Mouse (Mus musculus): ENCODE measurements at regions not wholly inside any gene's neighbourhood (a gene's known extent, or its start where the extent isn't known, plus 50 kb on each side); places are given as distances from the start of the nearest gene placed in this dataset.

- peaks cover 11% of the 10 kb centered on the region; the same call in 1 of the 2 replicates for H3K4me1 ChIP-seq (ENCODE audit: control insufficient read depth, insufficient read depth, low read length)
- 22% methylated on average over 18 of the region's 18 CpGs for WGBS
- no peaks in the 10 kb centered on the region for H3K9me3 ChIP-seq (ENCODE audit: control insufficient read depth, low read depth, low read length)
- peak overlapping the region; percentile 57 for H3K4me2 ChIP-seq (replicated peaks; ENCODE audit: low read depth, low read length)
- peak; percentile 33; the same call in 1 of the 2 replicates for ATAC-seq (ENCODE audit: insufficient number of reproducible peaks, insufficient read depth, low FRiP score, low read depth)
- H3K9ac ChIP-seq (replicated peaks; ENCODE audit: low read depth, low read length) = 0 out of 2 replicates have a peak overlapping the region, but pooled peaks have one; percentile 10
- H3K4me3 ChIP-seq (ENCODE audit: low read depth, low read length) = peak overlapping the region; percentile 29
- no peaks in the 10 kb centered on the region for H3K27me3 ChIP-seq (ENCODE audit: control insufficient read depth, insufficient read depth, low read length)
- no peaks in the 10 kb centered on the region for H3K36me3 ChIP-seq (ENCODE audit: control insufficient read depth, insufficient read depth, low read length)
- H3K27ac ChIP-seq (ENCODE audit: low read length) = peak overlapping the region; percentile 52
These were observed 65.6 kb upstream of the Cep78 start for GRCm38 (mm10) chr19:16050220-16051055.

GRCm38 (mm10) chr19:16049646-16050045 lies 64.9 kb upstream of the Cep78 start:
- H3K9me3 ChIP-seq (ENCODE audit: control insufficient read depth, low read depth, low read length) = no peaks in the 10 kb centered on the region
- H3K27me3 ChIP-seq (ENCODE audit: control insufficient read depth, insufficient read depth, low read length) = no peaks in the 10 kb centered on the region
- H3K4me3 ChIP-seq (ENCODE audit: low read depth, low read length) = peak overlapping the region; percentile 29
- H3K4me2 ChIP-seq (replicated peaks; ENCODE audit: low read depth, low read length) = peak overlapping the region; percentile 57
- no peak overlapping the region for H3K9ac ChIP-seq (replicated peaks; ENCODE audit: low read depth, low read length)
- H3K36me3 ChIP-seq (ENCODE audit: control insufficient read depth, insufficient read depth, low read length) = no peaks in the 10 kb centered on the region
- peaks cover 11% of the 10 kb centered on the region; the same call in 1 of the 2 replicates for H3K4me1 ChIP-seq (ENCODE audit: control insufficient read depth, insufficient read depth, low read length)
- peak overlapping the region; percentile 52; the same call in 1 of the 2 replicates for H3K27ac ChIP-seq (ENCODE audit: low read length)
- 30% methylated on average over 3 of the region's 3 CpGs for WGBS
- ATAC-seq (ENCODE audit: insufficient number of reproducible peaks, insufficient read depth, low FRiP score, low read depth) = no peak

GRCm38 (mm10) chr19:16046977-16047376 lies 62.2 kb upstream of the Cep78 start:
- Histone ChIP-seq H3K4me3 (ENCODE audit: low read depth, low read length) (no peak overlapping the region), H3K9me3 (ENCODE audit: control insufficient read depth, low read depth, low read length) (no peaks in the 10 kb centered on the region), H3K27me3 (ENCODE audit: control insufficient read depth, insufficient read depth, low read length) (no peaks in the 10 kb centered on the region), H3K4me1 (ENCODE audit: control insufficient read depth, insufficient read depth, low read length) (peaks cover 11% of the 10 kb centered on the region; the same call in 1 of the 2 replicates), H3K36me3 (ENCODE audit: control insufficient read depth, insufficient read depth, low read length) (no peaks in the 10 kb centered on the region), H3K27ac (ENCODE audit: low read length) (no peak overlapping the region), H3K9ac (replicated peaks; ENCODE audit: low read depth, low read length) (no peak overlapping the region), H3K4me2 (replicated peaks; ENCODE audit: low read depth, low read length) (no peak overlapping the region)
- 72% methylated on average over 7 of the region's 7 CpGs for WGBS
- no peak for ATAC-seq (ENCODE audit: insufficient number of reproducible peaks, insufficient read depth, low FRiP score, low read depth)

- Histone ChIP-seq H3K4me3 (ENCODE audit: low read depth, low read length) (no peak overlapping the region), H3K36me3 (ENCODE audit: control insufficient read depth, insufficient read depth, low read length) (no peaks in the 10 kb centered on the region), H3K4me1 (ENCODE audit: control insufficient read depth, insufficient read depth, low read length) (peaks cover 5% of the 10 kb centered on the region; the same call in 1 of the 2 replicates), H3K9ac (replicated peaks; ENCODE audit: low read depth, low read length) (no peak overlapping the region), H3K9me3 (ENCODE audit: control insufficient read depth, low read depth, low read length) (no peaks in the 10 kb centered on the region), H3K27me3 (ENCODE audit: control insufficient read depth, insufficient read depth, low read length) (no peaks in the 10 kb centered on the region), H3K27ac (ENCODE audit: low read length) (no peak overlapping the region), H3K4me2 (replicated peaks; ENCODE audit: low read depth, low read length) (no peak overlapping the region)
- 55% methylated on average over 3 of the region's 3 CpGs for WGBS
- no peak for ATAC-seq (ENCODE audit: insufficient number of reproducible peaks, insufficient read depth, low FRiP score, low read depth)
These were observed 60.5 kb upstream of the Cep78 start for GRCm38 (mm10) chr19:16045261-16045660.

GRCm38 (mm10) chr19:16044169-16044568 lies 59.4 kb upstream of the Cep78 start:
- no peak overlapping the region for H3K4me2 ChIP-seq (replicated peaks; ENCODE audit: low read depth, low read length)
- no peak overlapping the region for H3K27ac ChIP-seq (ENCODE audit: low read length)
- no peaks in the 10 kb centered on the region for H3K27me3 ChIP-seq (ENCODE audit: control insufficient read depth, insufficient read depth, low read length)
- no peak overlapping the region for H3K4me3 ChIP-seq (ENCODE audit: low read depth, low read length)
- H3K4me1 ChIP-seq (ENCODE audit: control insufficient read depth, insufficient read depth, low read length) = 0 out of 2 replicates have a peak, but pooled peaks cover 3% of the 10 kb centered on the region
- H3K36me3 ChIP-seq (ENCODE audit: control insufficient read depth, insufficient read depth, low read length) = no peaks in the 10 kb centered on the region
- WGBS = 77% methylated on average over 5 of the region's 5 CpGs
- no peak for ATAC-seq (ENCODE audit: insufficient number of reproducible peaks, insufficient read depth, low FRiP score, low read depth)
- no peaks in the 10 kb centered on the region for H3K9me3 ChIP-seq (ENCODE audit: control insufficient read depth, low read depth, low read length)
- H3K9ac ChIP-seq (replicated peaks; ENCODE audit: low read depth, low read length) = no peak overlapping the region

GRCm38 (mm10) chr19:16043007-16043406 lies 58.2 kb upstream of the Cep78 start:
- H3K36me3 ChIP-seq (ENCODE audit: control insufficient read depth, insufficient read depth, low read length) = no peaks in the 10 kb centered on the region
- no peak overlapping the region for H3K27ac ChIP-seq (ENCODE audit: low read length)
- H3K4me3 ChIP-seq (ENCODE audit: low read depth, low read length) = no peak overlapping the region
- H3K4me2 ChIP-seq (replicated peaks; ENCODE audit: low read depth, low read length) = no peak overlapping the region
- no peaks in the 10 kb centered on the region for H3K9me3 ChIP-seq (ENCODE audit: control insufficient read depth, low read depth, low read length)
- 0 out of 2 replicates have a peak, but pooled peaks cover under 1% of the 10 kb centered on the region for H3K4me1 ChIP-seq (ENCODE audit: control insufficient read depth, insufficient read depth, low read length)
- no peaks in the 10 kb centered on the region for H3K27me3 ChIP-seq (ENCODE audit: control insufficient read depth, insufficient read depth, low read length)
- H3K9ac ChIP-seq (replicated peaks; ENCODE audit: low read depth, low read length) = no peak overlapping the region
- no peak for ATAC-seq (ENCODE audit: insufficient number of reproducible peaks, insufficient read depth, low FRiP score, low read depth)
- WGBS = 81% methylated on average over 7 of the region's 7 CpGs

GRCm38 (mm10) chr19:16041891-16042290 lies 57.1 kb upstream of the Cep78 start:
- H3K9ac ChIP-seq (replicated peaks; ENCODE audit: low read depth, low read length) = no peak overlapping the region
- ATAC-seq (ENCODE audit: insufficient number of reproducible peaks, insufficient read depth, low FRiP score, low read depth) = no peak
- no peak overlapping the region for H3K4me2 ChIP-seq (replicated peaks; ENCODE audit: low read depth, low read length)
- WGBS = 82% methylated on average over 5 of the region's 5 CpGs
- no peaks in the 10 kb centered on the region for H3K9me3 ChIP-seq (ENCODE audit: control insufficient read depth, low read depth, low read length)
- H3K27me3 ChIP-seq (ENCODE audit: control insufficient read depth, insufficient read depth, low read length) = no peaks in the 10 kb centered on the region
- H3K4me1 ChIP-seq (ENCODE audit: control insufficient read depth, insufficient read depth, low read length) = 0 out of 2 replicates have a peak, but pooled peaks cover 4% of the 10 kb centered on the region
- H3K27ac ChIP-seq (ENCODE audit: low read length) = no peak overlapping the region
- no peak overlapping the region for H3K4me3 ChIP-seq (ENCODE audit: low read depth, low read length)
- H3K36me3 ChIP-seq (ENCODE audit: control insufficient read depth, insufficient read depth, low read length) = no peaks in the 10 kb centered on the region

GRCm38 (mm10) chr19:16037806-16038205 lies 53.0 kb upstream of the Cep78 start:
- no peak overlapping the region for H3K9ac ChIP-seq (replicated peaks; ENCODE audit: low read depth, low read length)
- no peak overlapping the region for H3K27ac ChIP-seq (ENCODE audit: low read length)
- H3K36me3 ChIP-seq (ENCODE audit: control insufficient read depth, insufficient read depth, low read length) = no peaks in the 10 kb centered on the region
- no peaks in the 10 kb centered on the region for H3K27me3 ChIP-seq (ENCODE audit: control insufficient read depth, insufficient read depth, low read length)
- H3K4me1 ChIP-seq (ENCODE audit: control insufficient read depth, insufficient read depth, low read length) = 0 out of 2 replicates have a peak, but pooled peaks cover 4% of the 10 kb centered on the region
- H3K4me2 ChIP-seq (replicated peaks; ENCODE audit: low read depth, low read length) = no peak overlapping the region
- whole genome bisulfite sequencing = 76% methylated on average over 12 of the region's 12 CpGs
- no peak for ATAC-seq (ENCODE audit: insufficient number of reproducible peaks, insufficient read depth, low FRiP score, low read depth)
- H3K4me3 ChIP-seq (ENCODE audit: low read depth, low read length) = no peak overlapping the region
- H3K9me3 ChIP-seq (ENCODE audit: control insufficient read depth, low read depth, low read length) = no peaks in the 10 kb centered on the region
